Mouse (Mus musculus) spleen, adult 2 months (tissue): ENCODE results near the gene Rps2.

Experiments used
- CTCF ChIP-seq: fragments of 200-500 bp; IDR thresholded peaks from 2 replicates; pipeline ENCODE4 v1.5.1; 2011; ENCODE audit warnings: mild to moderate bottlenecking, inconsistent platforms; ENCODE audit not compliant: insufficient read depth, insufficient read length, insufficient replicate concordance; ENCODE audit errors: extremely low read depth
- POLR2A ChIP-seq: fragments of 200-500 bp; IDR thresholded peaks from 2 replicates; pipeline ENCODE4 v1.6.1; 2011; ENCODE audit warnings: low read depth, low read length, inconsistent platforms

DNA sequence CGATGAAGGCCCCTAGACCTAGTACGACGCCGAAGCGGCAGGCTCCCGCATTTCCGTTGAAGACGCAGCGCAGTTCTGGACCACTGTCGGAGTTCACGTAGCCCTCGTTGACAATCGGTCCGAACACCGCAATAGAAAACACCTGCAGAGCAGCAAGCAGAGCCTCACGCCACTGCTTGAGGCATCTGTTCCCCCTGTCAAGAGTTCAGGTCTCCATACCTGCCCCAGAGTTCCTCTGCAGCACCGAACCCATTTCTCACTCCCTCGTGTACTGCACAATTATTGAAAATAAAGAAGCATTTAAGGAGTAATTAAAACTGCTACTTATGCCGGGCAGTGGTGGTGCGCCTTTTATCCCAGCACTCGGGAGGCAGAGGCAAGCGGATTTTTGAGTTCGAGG is 30.3 kb upstream of the Rps2 start:
- TF ChIP-seq CTCF = no peak
- TF ChIP-seq POLR2A = no peak
